Mouse (Mus musculus) G1E (cell line): Measurements from ENCODE around the gene Aptx. TPM values are rescaled to one million over a fixed set of nuclear protein-coding genes. Genes with fewer than 3 reads are reported as not detected.

Experiments used
- ATAC-seq: 2 replicates; pipeline ENCODE4 v1.8.0; 2016; ENCODE audit warnings: mild to moderate bottlenecking; ENCODE audit not compliant: insufficient number of reproducible peaks, poor library complexity, low FRiP score, severe bottlenecking; ENCODE audit errors: extremely low read depth
- DNase-seq: peaks from one replicate; pipeline ENCODE4 v3.0.0; 2012; ENCODE audit warnings: low spot score
- H3K27me3 ChIP-seq: 2 replicates; pipeline ENCODE4 v1.6.1; 2012; ENCODE audit warnings: mild to moderate bottlenecking, low read length, inconsistent platforms; ENCODE audit not compliant: insufficient read depth
- H3K36me3 ChIP-seq: replicated peaks from 2 replicates; pipeline ENCODE3; 2012; ENCODE audit warnings: mild to moderate bottlenecking, inconsistent platforms
- H3K4me1 ChIP-seq: 2 replicates; pipeline ENCODE4 v1.6.1; 2012; ENCODE audit warnings: low read depth, low read length, inconsistent platforms, mixed read lengths; ENCODE audit not compliant: insufficient read depth
- H3K4me3 ChIP-seq: 2 replicates; pipeline ENCODE4 v1.5.1; 2012; ENCODE audit warnings: low read depth, mild to moderate bottlenecking, inconsistent platforms, low read length, moderate library complexity, mixed read lengths
- H3K9me3 ChIP-seq: replicated peaks from 2 replicates; pipeline ENCODE4 v1.6.1; 2012; ENCODE audit warnings: inconsistent platforms
- CTCF ChIP-seq: IDR thresholded peaks from 2 replicates; pipeline ENCODE4 v1.5.1; 2012; ENCODE audit warnings: low read depth, low read length, inconsistent platforms, mixed read lengths
- GATA1 ChIP-seq: IDR thresholded peaks from 2 replicates; pipeline ENCODE4 v1.6.1; 2012; ENCODE audit warnings: borderline replicate concordance, low read length, inconsistent platforms, mixed read lengths
- GATA2 ChIP-seq: IDR thresholded peaks from 2 replicates; pipeline ENCODE4 v1.6.1; 2012; ENCODE audit warnings: low read depth, low read length, inconsistent platforms, borderline replicate concordance
- POLR2AphosphoS5 ChIP-seq: IDR thresholded peaks from 2 replicates; pipeline ENCODE4 v1.6.1; 2012; ENCODE audit warnings: low read depth, low read length, inconsistent platforms; ENCODE audit not compliant: insufficient replicate concordance
- TAL1 ChIP-seq: conservative IDR thresholded peaks from 2 replicates; pipeline ENCODE4 v1.6.1; 2012; ENCODE audit warnings: low read depth, low read length, inconsistent platforms, mixed read lengths
- polyA plus RNA-seq: library from polyadenylated mRNA; stranded (reverse); fragments of >175 nt; gene quantifications from 2 replicates; pipeline ENCODE4 v1.2.3, GENCODE M21; 2012
- total RNA-seq, 2 experiments: library from RNA; stranded (forward) in 1 of 2; stranded (reverse) in 1 of 2; fragments of 200-1000 nt in 1 of 2; fragments of >200 nt in 1 of 2; fragmentation: Nextera tagmentation in 1 of 2; gene quantifications; 2 replicates each; pipeline ENCODE4 v1.2.3; 2014 to 2017

Gene Aptx
- total and polyA plus RNA-seq, 3 experiments, result 5.2 to 12.4 (median 11.1) TPM

DNA sequence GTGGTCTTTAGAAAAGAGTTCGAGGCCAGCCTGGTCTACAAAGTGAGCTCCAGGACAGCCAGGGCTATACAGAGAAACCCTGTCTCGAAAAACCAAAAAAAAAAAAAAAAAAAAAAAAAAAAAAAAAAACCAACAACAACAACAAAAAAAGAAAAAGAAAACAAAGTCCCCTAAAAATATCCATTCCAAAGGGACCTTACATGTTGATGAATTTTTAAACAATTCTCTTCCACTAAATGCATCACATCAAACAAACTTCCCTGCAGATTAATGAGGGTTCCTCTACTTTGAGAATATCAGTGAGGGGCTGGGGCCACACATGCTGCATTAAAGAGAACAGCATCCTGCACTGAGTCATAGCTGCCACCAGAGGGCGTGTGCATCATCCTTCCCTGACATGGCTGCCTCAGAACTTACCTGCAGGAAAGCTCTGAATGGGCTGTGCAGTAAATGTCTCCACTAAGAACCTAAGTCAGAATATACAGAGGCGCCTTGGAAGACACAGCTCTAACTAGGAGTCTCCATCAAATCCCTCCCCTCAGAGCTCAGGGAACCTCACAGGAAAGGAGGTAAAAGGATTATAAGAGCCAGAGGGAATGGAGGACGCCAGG, 22.6 kb downstream of the Aptx start:
- 0 out of 2 replicates have a peak, but pooled peaks cover 4% of the 10 kb centered on the region for H3K4me1 ChIP-seq
- TF ChIP-seq CTCF (peak; percentile 94), TAL1 (no peak)
- H3K4me3 ChIP-seq, result no peak overlapping the region
- ATAC-seq, result peak; percentile 40; the same call in 1 of the 2 replicates
- peaks cover 21% of the 10 kb centered on the region for H3K36me3 ChIP-seq
- DNase-seq, result peak; percentile 62
- no peaks in the 10 kb centered on the region for H3K9me3 ChIP-seq
- peaks cover 8% of the 10 kb centered on the region for H3K27me3 ChIP-seq

DNA sequence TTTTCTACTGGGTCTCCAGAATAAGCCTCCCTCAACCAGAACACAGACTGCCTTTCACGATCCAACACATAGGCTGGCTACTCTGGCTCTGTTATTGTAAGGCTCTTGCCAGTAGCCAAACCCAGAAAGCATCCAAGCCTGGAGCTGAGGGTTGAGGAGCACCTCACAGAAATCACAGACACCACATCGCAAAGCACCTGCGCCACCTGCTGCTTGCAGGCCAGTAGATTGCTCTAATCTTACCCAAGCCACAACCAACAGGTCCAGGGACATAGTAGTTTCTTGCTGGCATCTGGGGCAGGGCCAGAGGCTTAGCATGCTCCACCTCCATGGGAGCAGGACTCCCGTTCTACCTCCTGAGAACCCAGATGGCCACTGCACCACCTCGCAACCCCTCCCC, 25.9 kb downstream of the Aptx start:
- Histone ChIP-seq H3K9me3 (no peaks in the 10 kb centered on the region), H3K36me3 (no peaks in the 10 kb centered on the region), H3K4me3 (no peak overlapping the region), H3K4me1 (0 out of 2 replicates have a peak, but pooled peaks cover 4% of the 10 kb centered on the region), H3K27me3 (peaks cover 11% of the 10 kb centered on the region)
- ATAC-seq (no peak; the same call in 1 of the 2 replicates), DNase-seq (no peak)
- TF ChIP-seq GATA2 (no peak), POLR2AphosphoS5 (no peak), GATA1 (no peak), CTCF (no peak), TAL1 (no peak)

- 0 out of 2 replicates have a peak, but pooled peaks cover 4% of the 10 kb centered on the region for H3K4me1 ChIP-seq
- H3K9me3 ChIP-seq, result no peaks in the 10 kb centered on the region
- H3K4me3 ChIP-seq, result no peak overlapping the region
- no peaks in the 10 kb centered on the region for H3K36me3 ChIP-seq
- TF ChIP-seq TAL1, result no peak
- TF ChIP-seq GATA2, result no peak
- TF ChIP-seq GATA1, result no peak
- TF ChIP-seq POLR2AphosphoS5, result no peak
- TF ChIP-seq CTCF, result no peak
- no peak for DNase-seq
- H3K27me3 ChIP-seq, result peaks cover 11% of the 10 kb centered on the region
- ATAC-seq, result no peak
Observed at GRCm38 (mm10) chr4:40676338-40676737, 26.7 kb downstream of the Aptx start.

DNA sequence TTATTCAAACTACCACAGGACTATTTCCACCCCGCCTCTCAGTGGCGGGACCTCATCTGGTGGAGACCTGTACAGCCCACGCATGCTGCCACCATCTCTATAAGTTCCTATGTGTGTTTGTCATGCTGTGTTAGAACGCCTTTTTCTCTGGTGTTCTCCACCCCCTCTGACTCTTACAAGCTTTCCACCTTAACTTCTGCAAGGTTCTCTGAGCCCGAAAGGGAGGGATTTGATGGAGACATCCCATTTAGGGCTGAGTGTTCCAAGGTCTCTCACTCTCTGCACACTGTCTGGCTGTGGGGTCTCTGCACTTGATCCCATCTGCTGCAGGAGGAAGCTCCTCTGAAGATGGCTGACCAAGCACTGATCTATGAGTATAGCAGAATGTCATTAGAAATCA, 29.5 kb downstream of the Aptx start:
- Histone ChIP-seq H3K36me3 (no peaks in the 10 kb centered on the region), H3K4me1 (0 out of 2 replicates have a peak, but pooled peaks cover 4% of the 10 kb centered on the region), H3K9me3 (no peaks in the 10 kb centered on the region), H3K4me3 (no peak overlapping the region), H3K27me3 (peaks cover 8% of the 10 kb centered on the region)
- DNase-seq (no peak), ATAC-seq (no peak)
- TF ChIP-seq TAL1 (no peak), POLR2AphosphoS5 (no peak), CTCF (no peak), GATA2 (no peak)

GRCm38 (mm10) chr4:40666237-40667012, 36.6 kb downstream of the Aptx start:
- peaks cover 2% of the 10 kb centered on the region; the same call in 1 of the 2 replicates for H3K27me3 ChIP-seq
- H3K4me1 ChIP-seq, result no peaks in the 10 kb centered on the region
- H3K4me3 ChIP-seq, result no peak overlapping the region
- 0 out of 2 replicates have a peak, but pooled peaks cover 4% of the 10 kb centered on the region for H3K9me3 ChIP-seq
- DNase-seq (no peak), ATAC-seq (no peak)
- no peak for TF ChIP-seq TAL1
- no peak for TF ChIP-seq POLR2AphosphoS5
- TF ChIP-seq GATA1, result no peak
- no peak for TF ChIP-seq CTCF
- no peak for TF ChIP-seq GATA2
- no peaks in the 10 kb centered on the region for H3K36me3 ChIP-seq

DNA sequence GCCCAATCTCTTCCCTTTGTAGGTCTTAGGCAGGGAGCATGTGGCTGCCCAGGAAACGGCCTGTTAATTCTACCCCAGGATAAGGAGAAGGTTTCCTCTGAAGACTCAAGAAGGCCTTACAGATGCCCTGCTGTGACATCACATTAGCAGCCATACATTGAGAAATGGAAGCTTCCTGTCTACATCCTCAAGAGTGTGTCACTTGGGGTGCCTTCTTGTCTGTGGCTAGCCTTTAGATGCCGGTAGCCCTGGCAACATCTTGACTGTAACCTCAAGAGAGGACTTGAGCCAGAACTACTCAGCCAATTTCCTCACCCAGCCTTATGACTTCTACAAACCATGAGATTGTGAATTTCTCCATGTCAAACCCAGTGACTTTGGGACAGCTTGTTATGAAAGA, 51.9 kb downstream of the Aptx start:
- Histone ChIP-seq H3K9me3 (no peaks in the 10 kb centered on the region), H3K4me3 (no peak overlapping the region), H3K36me3 (no peaks in the 10 kb centered on the region), H3K4me1 (no peaks in the 10 kb centered on the region), H3K27me3 (no peaks in the 10 kb centered on the region)
- DNase-seq (no peak), ATAC-seq (no peak)
- TF ChIP-seq TAL1 (no peak), GATA2 (no peak), GATA1 (no peak), CTCF (no peak), POLR2AphosphoS5 (no peak)
